Mouse (Mus musculus) ovary, postnatal 36 days (tissue): ENCODE data around the gene Ptpn14.
"Not testable (repeated sequence)": the region's sequence is repeated elsewhere in the genome, so short reads cannot be mapped to it uniquely, and the experiment has no call there.

ENCODE experiments used
- DNase-seq: peaks from one replicate; pipeline ENCODE4 v3.0.0; 2022; ENCODE audit warnings: low spot score, mixed read lengths

Ptpn14 gene

DNA sequence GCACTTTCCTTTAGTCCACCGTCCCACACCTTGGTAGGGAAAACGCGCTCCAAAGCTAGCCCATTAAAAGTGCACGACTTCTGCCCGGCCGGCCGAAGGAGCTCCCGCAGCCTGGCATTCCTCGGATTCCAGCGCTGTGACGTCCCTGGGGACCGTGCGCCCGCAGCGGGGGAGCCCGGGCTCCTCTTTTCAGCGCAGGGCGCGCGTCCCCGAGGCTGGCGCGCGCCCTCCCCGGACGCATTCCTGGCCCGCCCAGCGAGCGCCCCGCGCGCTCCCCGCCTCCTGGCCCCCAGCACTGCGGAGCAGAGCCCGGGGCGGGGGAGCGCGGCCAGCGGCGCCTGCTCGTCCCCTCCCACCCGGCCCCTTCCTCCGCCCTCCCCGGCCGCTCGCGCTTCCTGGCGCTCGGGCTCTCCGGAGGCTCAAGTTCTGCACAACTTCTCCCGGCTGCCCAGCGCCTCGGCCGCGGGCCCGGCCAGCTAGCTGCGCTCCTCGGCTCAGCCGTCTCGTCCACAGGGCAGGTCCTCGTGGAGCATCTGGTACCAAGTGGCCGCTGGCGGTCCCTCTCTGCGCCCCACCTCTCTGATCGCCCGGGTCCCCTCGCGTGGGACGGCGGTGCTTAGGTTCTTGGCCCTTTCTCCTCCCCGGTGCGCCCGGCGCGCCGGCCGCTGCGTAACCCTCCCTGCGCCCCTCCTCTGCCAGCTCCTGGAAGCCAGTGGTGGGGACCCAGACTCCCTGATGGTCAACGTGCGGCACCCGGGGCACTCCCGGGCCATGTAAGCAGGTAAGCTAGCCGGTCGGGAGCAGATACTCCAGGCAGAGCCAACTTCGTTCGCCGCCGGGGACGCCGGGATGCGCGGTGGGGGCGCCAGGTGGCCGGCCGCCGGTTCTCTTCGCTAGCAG lies at the start of gene Ptpn14:
Gene Ptpn14, plus strand, starts transcription at position 385 of the 900 bp plus-strand sequence.
- DNase-seq, result peak; percentile 90

DNA sequence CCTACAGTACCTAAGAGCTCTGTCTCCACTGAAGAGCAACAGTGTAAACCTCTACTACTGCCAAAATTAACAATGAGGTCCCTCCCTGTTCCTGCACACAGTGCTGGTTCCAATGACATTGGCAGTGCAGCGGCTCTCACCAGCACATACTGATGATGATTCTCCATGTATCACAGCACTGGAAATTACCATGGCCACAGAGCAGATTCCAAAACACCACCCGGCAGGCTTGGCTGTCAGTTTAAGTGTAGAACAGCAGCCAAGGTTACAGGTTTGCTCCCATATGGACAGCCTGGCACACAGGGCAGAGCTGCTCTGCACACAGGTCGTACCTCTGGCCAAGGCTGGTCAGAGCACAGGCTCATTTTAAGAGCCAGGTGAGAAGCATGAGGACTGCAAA lies 48.5 kb upstream of the Ptpn14 start:
- DNase-seq, result no peak

GRCm38 (mm10) chr1:189684786-189685415 lies 43.2 kb upstream of the Ptpn14 start:
- no peak for DNase-seq

GRCm38 (mm10) chr1:189686025-189686424 lies 42.0 kb upstream of the Ptpn14 start:
- DNase-seq, result no peak

- peak; percentile 97 for DNase-seq
These were observed 40.2 kb upstream of the Ptpn14 start, which contains the start of gene Cenpf for GRCm38 (mm10) chr1:189687654-189688387. TSS of gene Cenpf (minus strand) at chr1:189688086.

DNA sequence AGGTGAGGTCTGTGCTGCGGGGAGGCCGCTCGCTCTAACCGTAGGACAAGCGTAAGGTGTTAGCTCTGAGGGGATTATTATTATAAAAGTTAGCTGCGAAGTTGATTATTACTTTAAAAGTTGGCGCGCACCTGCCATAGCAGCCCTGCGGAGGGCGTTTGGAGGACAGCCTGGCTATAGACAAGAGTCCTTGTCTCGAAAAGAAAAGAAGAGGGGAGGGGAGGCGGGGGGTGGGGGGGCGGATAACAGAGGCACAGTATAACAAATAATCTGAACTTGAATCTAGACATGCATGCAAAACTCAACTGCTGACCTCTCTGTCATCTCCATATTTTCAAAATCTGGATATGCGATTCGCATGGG lies 39.7 kb upstream of the Ptpn14 start:
- no peak for DNase-seq

GRCm38 (mm10) chr1:189689050-189689833 lies 38.8 kb upstream of the Ptpn14 start:
- DNase-seq, result no peak

DNA sequence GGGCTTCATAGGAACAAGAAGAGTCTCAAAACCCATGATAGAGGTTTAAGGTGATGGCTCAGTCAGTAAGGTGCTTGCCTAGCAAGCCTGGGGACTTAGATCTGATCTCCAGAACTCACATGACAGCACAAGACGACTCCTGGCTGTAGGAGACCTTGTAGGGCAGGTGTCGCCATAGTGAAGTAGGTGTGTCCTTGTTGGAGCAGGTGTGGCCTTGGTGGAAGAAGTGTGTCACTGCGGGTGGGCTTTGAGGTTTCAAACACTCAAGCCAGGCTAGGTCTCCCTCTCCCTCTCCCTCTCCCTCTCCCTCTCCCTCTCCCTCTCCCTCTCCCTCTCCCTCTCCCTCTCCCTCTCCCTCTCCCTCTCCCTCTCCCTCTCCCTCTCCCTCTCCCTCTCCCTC lies 35.6 kb upstream of the Ptpn14 start:
- DNase-seq, result not testable (repeated sequence)

GRCm38 (mm10) chr1:189694391-189694790 lies 33.7 kb upstream of the Ptpn14 start:
- no peak for DNase-seq

- no peak for DNase-seq
These were observed 32.7 kb upstream of the Ptpn14 start for GRCm38 (mm10) chr1:189695321-189695720.

DNA sequence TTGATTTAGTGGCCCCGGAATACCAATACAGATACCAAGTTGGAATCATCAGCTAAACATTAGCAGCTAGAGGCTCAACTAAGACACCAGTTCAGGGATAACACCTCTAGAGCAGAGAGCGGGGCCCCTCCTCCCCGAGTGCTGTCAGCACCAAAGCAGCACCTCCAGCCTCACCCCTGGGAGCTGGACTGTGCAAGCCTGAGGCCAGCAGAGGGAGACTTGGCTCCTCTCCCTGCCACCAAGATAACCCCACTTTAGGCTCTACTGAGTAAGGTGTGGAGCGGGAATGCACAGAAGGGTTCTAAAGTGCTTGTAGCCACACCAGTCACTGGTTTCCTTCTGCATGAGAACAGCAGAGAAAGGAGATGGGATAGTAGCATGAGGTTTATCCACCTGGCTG lies 29.7 kb upstream of the Ptpn14 start:
- DNase-seq, result no peak

- DNase-seq, result no peak
These were observed 27.9 kb upstream of the Ptpn14 start for GRCm38 (mm10) chr1:189700186-189700585.

DNA sequence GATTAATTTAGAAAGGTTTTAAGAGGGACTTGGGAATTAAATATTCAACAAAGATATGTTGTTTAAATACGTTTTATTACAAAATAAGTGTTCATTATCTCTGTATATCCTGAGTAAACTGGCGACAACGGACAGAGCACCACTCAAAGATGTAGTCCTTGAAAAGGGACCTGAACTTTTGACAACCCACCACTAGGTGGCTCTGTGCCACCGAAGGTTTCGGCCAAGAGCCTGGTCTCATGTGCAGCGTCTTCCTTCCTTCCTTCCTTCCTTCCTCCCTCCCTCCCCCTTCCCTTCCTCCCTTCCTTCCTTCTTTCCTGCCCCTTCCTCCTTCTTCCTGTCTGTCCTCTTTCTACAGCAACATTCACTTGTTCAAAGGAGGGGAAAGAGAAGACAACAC lies 27.1 kb upstream of the Ptpn14 start:
- peak; percentile 58 for DNase-seq

DNA sequence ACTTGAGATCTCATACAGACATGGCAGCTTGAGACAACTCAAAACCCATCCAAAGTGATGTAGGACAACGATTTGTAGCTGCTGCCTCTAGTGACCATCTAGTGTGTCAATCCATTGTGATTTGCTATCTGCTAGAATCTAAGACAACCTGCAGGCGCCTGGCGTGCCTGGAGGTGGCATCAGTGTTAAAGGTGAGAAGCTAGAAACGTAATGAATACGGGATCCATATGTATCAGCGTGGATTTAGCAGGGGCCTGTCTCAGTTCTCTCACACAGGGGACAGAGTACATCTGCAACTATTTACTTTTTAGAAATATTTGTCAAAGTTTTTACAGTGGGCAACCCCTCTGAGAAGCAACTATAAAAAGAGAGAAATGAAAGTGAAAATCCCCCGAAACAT lies 24.9 kb upstream of the Ptpn14 start:
- DNase-seq, result no peak

- DNase-seq, result no peak
These were observed 24.5 kb upstream of the Ptpn14 start for GRCm38 (mm10) chr1:189703591-189703990.

DNA sequence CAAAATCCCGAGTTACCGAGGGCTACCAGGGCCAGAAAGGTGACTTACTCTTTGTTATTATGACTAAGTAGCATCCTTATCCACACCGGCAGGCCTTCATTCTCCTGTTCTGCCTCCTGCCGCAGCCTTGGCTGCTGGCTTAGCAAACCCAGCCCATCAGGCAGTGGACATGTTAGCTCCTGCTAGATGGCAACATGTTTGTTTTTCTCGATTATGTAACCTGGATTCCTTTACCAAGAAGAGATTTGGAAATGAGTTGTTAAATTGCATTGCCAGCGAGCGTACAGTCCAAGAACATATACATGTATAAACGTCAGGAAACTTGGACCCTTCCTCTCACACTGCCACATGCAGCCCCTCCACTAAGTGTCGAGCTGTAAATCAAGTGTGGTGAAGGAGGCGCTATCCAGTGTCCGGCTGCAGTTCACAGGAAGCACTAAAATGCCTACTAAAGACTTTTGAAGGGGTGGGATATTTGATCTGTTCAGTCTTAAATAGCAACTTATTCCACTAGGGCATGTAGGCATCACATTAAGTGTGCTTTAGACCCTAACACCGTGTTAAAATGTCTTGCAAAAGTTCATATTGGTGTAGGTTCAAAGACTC lies 21.9 kb upstream of the Ptpn14 start:
- DNase-seq, result no peak

DNA sequence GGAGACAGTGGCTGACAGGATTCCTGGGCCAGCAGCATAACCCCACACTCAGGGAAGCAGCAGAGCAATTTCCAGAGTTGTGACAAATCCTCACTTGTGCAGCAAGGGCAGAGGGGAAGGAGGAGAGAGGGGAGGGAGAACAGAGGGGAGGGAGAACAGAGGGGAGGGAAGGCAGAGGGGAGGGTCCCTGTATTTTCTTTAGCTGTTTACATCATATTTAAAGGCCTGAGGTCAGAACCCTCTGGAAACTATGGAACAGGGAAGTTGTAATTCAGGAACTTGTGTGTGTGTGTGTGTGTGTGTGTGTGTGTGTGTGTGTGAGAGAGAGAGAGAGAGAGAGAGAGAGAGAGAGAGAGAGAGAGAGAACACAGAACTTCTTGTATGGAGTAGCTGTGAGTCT lies 21.1 kb upstream of the Ptpn14 start:
- no peak for DNase-seq

- DNase-seq, result no peak
These were observed 20.6 kb upstream of the Ptpn14 start for GRCm38 (mm10) chr1:189707419-189707818.

DNA sequence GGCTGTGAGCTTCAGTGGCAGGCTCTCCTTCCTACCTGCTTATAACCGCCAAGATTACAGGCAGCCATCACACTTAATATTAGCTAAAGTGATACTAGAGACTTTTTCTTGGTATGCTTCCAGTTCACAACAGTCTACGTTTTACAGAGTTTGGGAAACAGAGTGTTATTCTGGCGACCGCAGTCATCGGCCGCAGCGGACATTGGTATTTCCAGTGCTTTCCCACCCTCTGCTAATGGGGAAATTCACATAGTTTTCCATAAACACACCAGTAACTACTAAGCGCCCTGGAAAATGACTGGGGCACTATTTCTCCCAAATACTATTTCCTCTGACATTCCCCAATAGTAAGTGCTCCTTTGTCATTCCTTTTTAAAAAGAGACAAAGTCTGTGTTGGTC lies 19.1 kb upstream of the Ptpn14 start:
- DNase-seq, result no peak

DNA sequence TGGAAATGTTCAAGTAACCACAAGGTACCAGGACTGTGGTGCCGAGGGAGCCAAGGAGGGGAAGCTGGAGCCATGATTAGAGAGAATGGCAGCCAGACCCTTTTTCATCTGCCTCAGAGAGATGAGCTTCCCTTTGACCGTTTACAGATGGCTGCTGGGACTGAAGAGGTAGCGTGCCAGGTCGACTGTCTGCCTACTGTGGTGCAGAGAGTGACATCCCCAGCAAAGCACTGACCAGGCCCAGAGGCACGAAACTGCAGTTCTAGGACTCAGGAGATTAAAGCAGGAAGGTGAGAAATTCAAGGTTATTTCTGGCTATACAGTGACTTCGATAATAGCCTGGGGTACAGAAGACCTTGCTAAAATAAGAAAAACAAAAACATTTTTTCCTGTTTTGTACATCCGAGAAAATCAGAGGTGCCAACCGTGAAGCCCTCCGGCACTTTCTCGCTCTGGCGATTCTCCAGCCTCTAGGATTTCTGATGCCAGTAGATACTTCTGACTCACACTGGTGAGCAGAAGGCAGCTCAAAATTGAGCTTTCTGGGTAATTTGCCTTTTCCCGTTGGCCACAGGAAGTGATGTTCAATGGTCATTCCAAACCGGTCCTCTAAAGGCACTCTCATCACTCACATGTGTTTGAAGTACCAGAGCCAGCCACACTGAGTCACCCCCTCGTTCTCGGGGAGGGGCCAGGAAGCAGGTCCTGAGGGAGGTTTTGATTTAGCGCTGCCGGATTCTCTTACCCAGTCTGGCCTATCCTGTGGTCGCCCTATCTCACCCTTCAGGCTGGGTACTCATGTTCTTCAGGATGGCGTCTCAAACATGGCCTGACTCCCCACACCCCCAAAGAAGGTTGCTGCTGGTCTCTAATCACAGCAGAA lies 11.9 kb upstream of the Ptpn14 start:
- DNase-seq, result no peak

DNA sequence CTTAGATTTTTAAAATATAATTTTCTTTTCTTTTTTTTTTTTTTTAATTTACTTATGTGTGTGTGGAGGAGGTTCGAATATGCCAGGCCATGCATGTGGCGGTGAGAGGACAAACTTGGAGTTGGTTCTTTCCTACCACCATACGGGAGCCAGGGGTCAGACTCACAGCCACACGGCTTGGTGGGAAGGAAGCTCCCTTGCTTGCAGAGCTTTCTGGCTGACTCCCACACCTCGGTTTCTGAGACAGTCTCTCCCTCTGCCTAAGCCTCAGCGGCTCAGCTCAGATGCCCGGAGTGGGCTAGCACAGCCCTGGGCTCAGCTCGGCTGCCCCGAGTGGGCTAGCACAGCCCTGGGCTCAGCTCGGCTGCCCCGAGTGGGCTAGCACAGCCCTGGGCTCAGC lies 10.5 kb upstream of the Ptpn14 start:
- DNase-seq, result no peak
